Mouse (Mus musculus): ENCODE data around the gene Msmp. TPM values are rescaled to one million over a fixed set of nuclear protein-coding genes. Genes with fewer than 3 reads are reported as not detected.
"Not testable (repeated sequence)": the region's sequence is repeated elsewhere in the genome, so short reads cannot be mapped to it uniquely, and the experiment has no call there.

The Msmp gene
- polyA plus RNA-seq, 1 experiment from 2014 or later = 0.97 TPM

DNA sequence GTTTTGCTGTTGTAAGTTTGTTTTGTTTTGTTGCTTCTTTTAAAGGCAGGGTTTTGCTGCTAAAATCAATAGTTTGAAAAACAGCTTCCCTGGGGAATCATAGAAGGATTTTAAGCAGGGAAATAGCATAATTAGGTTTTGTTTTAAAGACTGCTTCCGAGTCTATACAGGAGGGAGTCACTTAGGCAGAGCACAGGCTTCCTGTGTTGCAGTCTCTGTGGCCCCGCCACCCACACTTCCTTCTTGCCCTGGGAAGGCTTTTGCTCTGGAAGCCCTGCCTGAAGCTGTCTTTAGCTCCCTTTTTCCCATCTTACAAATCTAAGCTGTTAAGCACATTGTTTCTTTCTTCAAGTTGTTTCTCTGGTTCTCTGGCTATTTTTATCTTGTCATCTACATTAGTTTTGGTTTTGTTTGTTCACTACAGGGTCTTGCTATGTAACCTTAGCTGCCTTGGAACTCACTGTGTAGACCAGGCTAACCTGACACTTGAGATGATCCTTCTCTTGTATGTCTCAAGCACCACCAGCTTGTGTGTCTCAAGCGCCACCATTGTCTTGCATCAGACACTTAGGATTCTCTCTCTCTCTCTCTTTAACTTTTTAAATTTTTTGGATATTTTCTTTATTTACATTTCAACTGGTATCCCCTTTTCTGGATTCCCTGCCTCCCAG, 28.9 kb upstream of the Msmp start:
- Histone ChIP-seq H3K27ac (no peak overlapping the region), H3K9me3 (no peaks in the 10 kb centered on the region), H3K27me3 (no peaks in the 10 kb centered on the region), H3K4me3 (no peak overlapping the region), H3K9ac (no peak overlapping the region), H3K4me1 (no peaks in the 10 kb centered on the region), H3K36me3 (no peaks in the 10 kb centered on the region), H3K4me2 (no peak overlapping the region)
- WGBS = 54% methylated on average over 3 of the region's 3 CpGs
- ATAC-seq (ENCODE audit: insufficient number of reproducible peaks, insufficient read depth, low FRiP score, low TSS enrichment, low read depth) = no peak

DNA sequence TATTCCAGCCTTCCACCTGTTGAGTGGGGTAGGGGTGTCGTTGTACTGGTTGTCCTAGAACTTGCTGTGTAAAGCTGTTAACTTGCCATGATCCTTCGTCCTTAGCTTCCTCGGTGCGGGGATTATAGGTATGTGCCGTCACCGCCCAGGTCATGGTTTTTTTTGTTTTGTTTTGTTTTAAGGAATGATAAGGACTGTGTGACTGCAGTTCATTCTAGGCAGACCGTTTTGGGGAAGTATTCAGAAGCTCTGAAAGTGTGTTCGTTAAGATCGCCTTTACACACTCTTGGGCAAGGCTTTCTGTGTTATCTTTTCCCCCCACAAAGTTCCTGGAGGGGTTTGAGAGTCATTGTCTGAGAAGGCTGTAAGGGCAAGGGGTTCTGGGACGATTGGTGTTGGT, 28.2 kb upstream of the Msmp start:
- Histone ChIP-seq H3K4me1 (no peaks in the 10 kb centered on the region), H3K27me3 (no peaks in the 10 kb centered on the region), H3K36me3 (no peaks in the 10 kb centered on the region), H3K9ac (no peak overlapping the region), H3K4me3 (no peak overlapping the region), H3K9me3 (no peaks in the 10 kb centered on the region), H3K4me2 (no peak overlapping the region), H3K27ac (no peak overlapping the region)
- WGBS = 73% methylated on average over 10 of the region's 10 CpGs
- ATAC-seq (ENCODE audit: insufficient number of reproducible peaks, insufficient read depth, low FRiP score, low TSS enrichment, low read depth) = no peak

DNA sequence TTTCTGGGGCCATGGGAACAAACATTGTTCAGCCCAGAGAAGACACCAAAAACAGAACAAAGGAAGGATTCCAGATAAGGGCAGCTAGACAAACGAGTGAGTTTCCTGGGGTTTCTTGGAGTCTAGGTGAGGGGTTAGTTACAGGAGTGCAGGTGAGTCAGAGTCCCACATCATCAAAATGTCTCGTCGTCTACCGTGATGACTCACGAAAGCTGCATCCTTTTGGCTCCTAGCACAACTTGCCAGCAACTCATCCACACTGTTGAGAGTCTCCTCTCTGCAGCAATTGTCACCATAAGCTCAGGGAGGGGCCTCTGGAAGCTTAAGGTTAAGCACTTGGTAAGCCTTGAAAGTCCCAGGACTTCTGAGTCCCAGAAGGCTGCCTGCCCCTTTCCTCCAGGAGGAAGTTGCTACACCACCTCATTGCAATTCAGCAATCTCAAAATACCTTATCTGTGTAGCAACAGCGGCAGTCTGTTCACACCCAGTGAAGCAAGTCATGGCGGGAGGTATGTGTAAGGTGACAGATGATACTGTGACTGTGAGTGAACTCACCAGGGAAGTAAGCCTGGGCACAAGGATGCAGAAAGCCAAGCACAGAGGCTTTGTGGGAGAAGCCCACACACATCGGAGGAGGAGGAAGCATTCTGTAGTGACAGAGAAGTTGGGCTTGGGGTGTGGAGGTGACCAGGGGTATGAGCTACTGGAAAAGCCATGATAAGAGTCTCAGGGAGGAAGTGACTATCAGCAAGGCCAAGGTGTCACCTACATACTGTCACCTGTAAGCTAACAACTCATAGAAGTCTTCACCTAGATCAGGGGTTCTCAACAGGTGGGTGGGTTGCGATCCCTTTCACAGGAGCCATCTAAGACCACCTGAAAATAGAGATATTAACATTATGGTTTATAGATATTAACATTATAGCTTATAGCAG, 20.7 kb upstream of the Msmp start:
- Histone ChIP-seq H3K9me3 (no peaks in the 10 kb centered on the region), H3K4me2 (no peak overlapping the region), H3K9ac (no peak overlapping the region), H3K27me3 (no peaks in the 10 kb centered on the region), H3K36me3 (no peaks in the 10 kb centered on the region), H3K27ac (no peak overlapping the region), H3K4me1 (no peaks in the 10 kb centered on the region), H3K4me3 (no peak overlapping the region)
- WGBS = 75% methylated on average over 9 of the region's 9 CpGs
- no peak for ATAC-seq (ENCODE audit: insufficient number of reproducible peaks, insufficient read depth, low FRiP score, low TSS enrichment, low read depth)

GRCm38 (mm10) chr4:43604099-43604498, 19.8 kb upstream of the Msmp start:
- Histone ChIP-seq H3K9ac (no peak overlapping the region), H3K4me1 (no peaks in the 10 kb centered on the region), H3K4me2 (no peak overlapping the region), H3K27ac (no peak overlapping the region), H3K27me3 (no peaks in the 10 kb centered on the region), H3K9me3 (no peaks in the 10 kb centered on the region), H3K36me3 (no peaks in the 10 kb centered on the region), H3K4me3 (no peak overlapping the region)
- 74% methylated on average over 3 of the region's 3 CpGs for WGBS
- ATAC-seq (ENCODE audit: insufficient number of reproducible peaks, insufficient read depth, low FRiP score, low TSS enrichment, low read depth) = no peak

GRCm38 (mm10) chr4:43600195-43600934, 16.1 kb upstream of the Msmp start:
- ATAC-seq (ENCODE audit: insufficient number of reproducible peaks, insufficient read depth, low FRiP score, low TSS enrichment, low read depth) = no peak
- no peak overlapping the region for H3K27ac ChIP-seq
- no peak overlapping the region for H3K4me2 ChIP-seq
- H3K27me3 ChIP-seq = no peaks in the 10 kb centered on the region
- no peaks in the 10 kb centered on the region for H3K36me3 ChIP-seq
- no peaks in the 10 kb centered on the region for H3K4me1 ChIP-seq
- no peak overlapping the region for H3K9ac ChIP-seq
- H3K4me3 ChIP-seq = no peak overlapping the region
- H3K9me3 ChIP-seq = no peaks in the 10 kb centered on the region
- WGBS = 74% methylated on average over 9 of the region's 9 CpGs

DNA sequence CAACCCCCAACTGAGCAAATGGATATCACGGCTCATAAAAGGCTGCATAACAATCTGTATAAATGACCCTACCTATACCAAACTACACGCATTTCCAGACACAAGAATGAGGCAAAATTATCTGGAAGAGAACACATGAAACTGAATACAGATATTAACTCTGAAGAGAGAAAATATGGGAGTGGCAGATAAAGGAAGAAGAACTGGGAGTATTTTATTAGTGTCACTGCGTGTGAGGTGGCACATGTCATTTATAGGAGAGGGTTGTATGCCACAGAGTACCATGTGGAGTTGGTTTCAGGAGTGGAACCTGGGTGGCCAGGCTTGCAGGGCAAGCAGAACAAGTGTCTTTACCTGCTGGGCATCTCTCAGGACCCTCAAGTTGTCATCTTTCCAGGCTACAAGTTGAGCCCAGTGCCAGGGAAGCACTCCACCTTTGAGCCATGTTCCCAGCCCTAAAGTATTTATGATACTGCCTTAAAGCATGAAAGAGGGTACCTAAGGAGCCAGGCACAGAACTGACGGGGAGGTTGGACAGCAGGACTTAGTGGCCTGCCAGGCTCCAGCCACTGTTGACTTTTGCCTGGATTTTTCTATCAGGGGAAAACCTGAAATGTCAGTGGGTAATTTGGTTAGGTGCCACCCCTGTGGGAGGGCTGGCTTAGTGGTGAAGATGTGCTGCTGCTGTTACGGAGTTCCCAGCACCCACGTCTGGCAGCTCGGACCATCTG, 14.5 kb upstream of the Msmp start:
- no peak overlapping the region for H3K27ac ChIP-seq
- H3K4me1 ChIP-seq = no peaks in the 10 kb centered on the region
- no peaks in the 10 kb centered on the region for H3K27me3 ChIP-seq
- H3K9me3 ChIP-seq = no peaks in the 10 kb centered on the region
- no peak overlapping the region for H3K4me2 ChIP-seq
- H3K36me3 ChIP-seq = no peaks in the 10 kb centered on the region
- H3K4me3 ChIP-seq = no peak overlapping the region
- H3K9ac ChIP-seq = no peak overlapping the region
- ATAC-seq (ENCODE audit: insufficient number of reproducible peaks, insufficient read depth, low FRiP score, low TSS enrichment, low read depth) = no peak
- 83% methylated on average over 7 of the region's 7 CpGs for WGBS

DNA sequence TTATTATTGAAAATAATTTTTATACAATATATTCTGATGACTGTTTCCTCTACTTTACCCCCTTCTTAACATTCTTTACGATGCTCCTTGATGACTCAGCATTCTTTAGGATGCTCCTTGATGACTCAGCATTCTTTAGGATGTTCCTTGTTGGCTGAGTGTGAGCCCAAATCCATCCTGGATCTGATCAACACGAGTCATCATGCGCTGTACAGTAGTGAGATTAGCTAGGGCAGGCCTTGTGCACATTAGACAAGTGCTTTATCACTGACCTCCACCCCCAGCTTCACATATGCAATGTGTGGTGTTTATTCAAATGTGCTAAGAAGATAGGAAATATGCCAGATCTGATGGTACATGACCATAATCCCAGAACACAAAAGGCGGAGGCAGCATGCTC, 13.9 kb upstream of the Msmp start:
- 84% methylated on average over 4 of the region's 4 CpGs for WGBS
- Histone ChIP-seq H3K4me3 (no peak overlapping the region), H3K9me3 (no peaks in the 10 kb centered on the region), H3K9ac (no peak overlapping the region), H3K27ac (no peak overlapping the region), H3K27me3 (no peaks in the 10 kb centered on the region), H3K4me2 (no peak overlapping the region), H3K36me3 (no peaks in the 10 kb centered on the region), H3K4me1 (no peaks in the 10 kb centered on the region)
- no peak for ATAC-seq (ENCODE audit: insufficient number of reproducible peaks, insufficient read depth, low FRiP score, low TSS enrichment, low read depth)

DNA sequence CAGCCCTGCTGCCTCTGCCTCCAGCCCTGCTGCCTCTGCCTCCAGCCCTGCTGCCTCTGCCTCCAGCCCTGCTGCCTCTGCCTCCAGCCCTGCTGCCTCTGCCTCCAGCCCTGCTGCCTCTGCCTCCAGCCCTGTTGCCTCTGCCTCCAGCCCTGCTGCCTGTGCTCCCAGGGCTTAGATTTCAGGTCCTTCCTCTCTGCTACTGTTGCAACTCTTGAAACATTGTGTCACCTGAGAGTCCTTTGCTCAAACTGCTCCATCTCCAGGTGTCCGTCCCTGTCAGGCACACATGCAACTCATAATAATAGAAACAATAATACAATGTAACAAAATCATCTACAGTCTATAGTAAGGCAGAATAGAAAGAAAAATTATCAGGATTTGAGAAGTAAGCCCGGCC, 12.3 kb upstream of the Msmp start:
- not testable (repeated sequence) for H3K9ac ChIP-seq; ATAC-seq (ENCODE audit: insufficient number of reproducible peaks, insufficient read depth, low FRiP score, low TSS enrichment, low read depth); H3K27ac ChIP-seq; H3K4me3 ChIP-seq; H3K9me3 ChIP-seq; H3K4me1 ChIP-seq; H3K4me2 ChIP-seq; H3K36me3 ChIP-seq; H3K27me3 ChIP-seq
- 79% methylated on average over 2 of the region's 2 CpGs for WGBS

- Histone ChIP-seq H3K27ac (no peak overlapping the region), H3K4me2 (no peak overlapping the region), H3K27me3 (no peaks in the 10 kb centered on the region), H3K9ac (no peak overlapping the region), H3K4me3 (no peak overlapping the region), H3K9me3 (no peaks in the 10 kb centered on the region), H3K4me1 (no peaks in the 10 kb centered on the region), H3K36me3 (no peaks in the 10 kb centered on the region)
- ATAC-seq (ENCODE audit: insufficient number of reproducible peaks, insufficient read depth, low FRiP score, low TSS enrichment, low read depth) = no peak
- 70% methylated on average over 3 of the region's 3 CpGs for WGBS
Observed at GRCm38 (mm10) chr4:43593453-43593852, 9.2 kb upstream of the Msmp start.

GRCm38 (mm10) chr4:43591961-43592360, 7.7 kb upstream of the Msmp start:
- H3K9me3 ChIP-seq = no peaks in the 10 kb centered on the region
- peaks cover 6% of the 10 kb centered on the region for H3K4me1 ChIP-seq
- no peak overlapping the region for H3K27ac ChIP-seq
- no peaks in the 10 kb centered on the region for H3K27me3 ChIP-seq
- H3K4me3 ChIP-seq = no peak overlapping the region
- ATAC-seq (ENCODE audit: insufficient number of reproducible peaks, insufficient read depth, low FRiP score, low TSS enrichment, low read depth) = no peak
- H3K4me2 ChIP-seq = no peak overlapping the region
- H3K36me3 ChIP-seq = no peaks in the 10 kb centered on the region
- 79% methylated on average over 3 of the region's 3 CpGs for WGBS
- H3K9ac ChIP-seq = no peak overlapping the region

DNA sequence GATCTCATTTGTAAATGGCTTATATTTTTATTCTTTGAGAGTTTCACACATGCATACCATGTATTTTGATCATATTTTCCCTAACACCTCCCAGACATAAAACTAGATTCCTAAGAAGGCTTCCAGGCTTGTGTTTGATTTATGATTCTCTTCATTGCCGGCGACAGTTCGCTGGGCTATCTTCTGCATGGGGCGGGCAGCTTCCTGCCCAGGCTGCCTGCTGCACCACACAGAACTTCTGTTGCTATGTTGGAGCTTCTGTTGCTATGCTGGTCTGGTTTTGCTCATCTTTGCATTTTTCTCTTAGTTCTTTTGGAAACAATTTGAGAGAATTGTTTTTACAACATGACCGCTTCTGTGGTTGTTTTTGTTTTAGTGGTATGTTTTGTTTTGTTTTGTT, 7.2 kb upstream of the Msmp start:
- Histone ChIP-seq H3K9ac (no peak overlapping the region), H3K9me3 (no peaks in the 10 kb centered on the region), H3K4me3 (no peak overlapping the region), H3K36me3 (no peaks in the 10 kb centered on the region), H3K4me1 (peaks cover 6% of the 10 kb centered on the region), H3K27me3 (no peaks in the 10 kb centered on the region), H3K4me2 (no peak overlapping the region), H3K27ac (no peak overlapping the region)
- WGBS = 73% methylated on average over 5 of the region's 5 CpGs
- ATAC-seq (ENCODE audit: insufficient number of reproducible peaks, insufficient read depth, low FRiP score, low TSS enrichment, low read depth) = no peak
